Mouse (Mus musculus): ENCODE data around the gene Cpeb2. TPM values are rescaled to one million over a fixed set of nuclear protein-coding genes. Genes with fewer than 3 reads are reported as not detected.

The Cpeb2 gene
- total and polyA plus RNA-seq, 3 experiments = 0.25 to 1.0 (median 0.52) TPM

- no peak for DNase-seq (ENCODE audit: extremely low read depth)
- Histone ChIP-seq H3K4me3 (replicated peaks in 1 of 3; ENCODE audit: low read depth in 2 of 3, low read length in 2 of 3, poor library complexity in 1 of 3) (no peak overlapping the region), H3K9me3 (replicated peaks; ENCODE audit: low read length) (no peaks in the 10 kb centered on the region), H3K27me3 (replicated peaks) (no peaks in the 10 kb centered on the region), H3K36me3 (replicated peaks in 1 of 2; ENCODE audit: control insufficient read depth in 1 of 2, insufficient read depth in 1 of 2, low read length in 1 of 2) (peaks cover 0 to 2% of the 10 kb centered on the region in 2 experiments), H3K4me2 (ENCODE audit: insufficient read depth, low read depth, poor library complexity, severe bottlenecking) (no peak overlapping the region), H3K9ac (ENCODE audit: insufficient read depth, low read depth) (no peak overlapping the region), H3K4me1 (ENCODE audit: control insufficient read depth in 1 of 2, insufficient read depth in 2 of 2) (peaks cover 0 to 16% of the 10 kb centered on the region in 2 experiments; a peak in 2 of 4 replicates), H3K79me2 (replicated peaks; ENCODE audit: control insufficient read depth, extremely low read depth, insufficient read depth, poor library complexity, severe bottlenecking) (no peaks in the 10 kb centered on the region), H3K27ac (ENCODE audit: insufficient read depth, low read depth) (no peak overlapping the region)
- in situ Hi-C loops (cut with MboI; ENCODE audit: low pct_ligation_motif_present, low pct_unique_long_range_greater_than_20kb, low sequenced_read_pairs) = no loop called here
- TF ChIP-seq GABPA (IDR thresholded peaks at IDR 0.05; ENCODE audit: insufficient replicate concordance, low read depth, low read length) (no peak), MAZ (IDR thresholded peaks at IDR 0.05; ENCODE audit: low read depth, low read length) (no peak), EP300 (IDR thresholded peaks at IDR 0.05; ENCODE audit: low read length) (peak; percentile 33; the same call in 1 of the 2 replicates), SIN3A (IDR thresholded peaks at IDR 0.05; ENCODE audit: low read length) (no peak), USF1 (IDR thresholded peaks at IDR 0.05; ENCODE audit: low read depth, low read length) (no peak), IRF4 (IDR thresholded peaks at IDR 0.05; ENCODE audit: low read depth, low read length) (peak; percentile 54; the same call in 1 of the 2 replicates), RAD21 (IDR thresholded peaks at IDR 0.05; ENCODE audit: low read depth, low read length) (no peak), BHLHE40 (IDR thresholded peaks at IDR 0.05; ENCODE audit: low read depth, low read length) (no peak), TBP (conservative IDR thresholded peaks at IDR 0.05; ENCODE audit: low read depth, low read length) (no peak), E2F4 (IDR thresholded peaks at IDR 0.05; ENCODE audit: insufficient replicate concordance, low read depth, low read length) (no peak), JUND (conservative IDR thresholded peaks at IDR 0.05; ENCODE audit: low read depth, low read length) (peak; percentile 19; the same call in 1 of the 2 replicates), MEF2A (IDR thresholded peaks at IDR 0.05; ENCODE audit: borderline replicate concordance, low read depth, low read length) (peak; percentile 65; the same call in 1 of the 2 replicates), ZMIZ1 (IDR thresholded peaks at IDR 0.05; ENCODE audit: low read depth, low read length) (no peak), KAT2A (IDR thresholded peaks at IDR 0.05; ENCODE audit: insufficient replicate concordance, low read length) (no peak)
- dilution Hi-C loops (cut with MboI; ENCODE audit: extremely low pct_ligation_motif_present, extremely low pct_unique_long_range_greater_than_20kb, low sequenced_read_pairs) = no loop called here
Observed at GRCm38 (mm10) chr5:43277982-43278381, 45.0 kb downstream of the Cpeb2 start.

DNA sequence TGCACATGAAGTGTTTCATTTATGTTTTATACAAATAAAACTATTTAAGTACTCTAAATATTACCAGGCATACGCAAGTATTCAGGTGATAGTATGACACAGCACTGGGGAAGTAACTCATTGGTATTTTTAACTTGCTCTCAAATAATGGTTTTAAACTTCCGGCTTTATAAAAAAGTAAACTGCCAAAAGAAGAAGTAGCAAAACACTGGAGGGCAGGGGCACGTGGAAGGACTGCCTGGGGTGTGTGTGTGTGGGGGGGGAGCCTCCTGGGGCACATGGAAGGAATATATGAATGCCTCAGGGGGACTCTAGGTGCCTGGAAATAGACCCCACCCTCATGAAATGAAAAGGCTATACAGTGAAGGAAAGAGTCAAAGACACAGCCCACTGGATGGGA lies 46.8 kb downstream of the Cpeb2 start:
- Histone ChIP-seq H3K36me3 (replicated peaks in 1 of 2; ENCODE audit: control insufficient read depth in 1 of 2, insufficient read depth in 1 of 2, low read length in 1 of 2) (peaks cover 0 to 7% of the 10 kb centered on the region in 2 experiments), H3K9me3 (replicated peaks; ENCODE audit: low read length) (no peaks in the 10 kb centered on the region), H3K27me3 (replicated peaks) (no peaks in the 10 kb centered on the region), H3K9ac (ENCODE audit: insufficient read depth, low read depth) (no peak overlapping the region), H3K27ac (ENCODE audit: insufficient read depth, low read depth) (no peak overlapping the region), H3K4me1 (ENCODE audit: control insufficient read depth in 1 of 2, insufficient read depth in 2 of 2) (peaks cover 0 to 16% of the 10 kb centered on the region in 2 experiments; a peak in 2 of 4 replicates), H3K79me2 (replicated peaks; ENCODE audit: control insufficient read depth, extremely low read depth, insufficient read depth, poor library complexity, severe bottlenecking) (no peaks in the 10 kb centered on the region), H3K4me3 (replicated peaks in 1 of 3; ENCODE audit: low read depth in 2 of 3, low read length in 2 of 3, poor library complexity in 1 of 3) (no peak overlapping the region), H3K4me2 (ENCODE audit: insufficient read depth, low read depth, poor library complexity, severe bottlenecking) (no peak overlapping the region)
- TF ChIP-seq ZKSCAN1 (IDR thresholded peaks at IDR 0.05; ENCODE audit: borderline replicate concordance, low read depth, low read length) = no peak
- no peak for TF ChIP-seq TCF12 (IDR thresholded peaks at IDR 0.05; ENCODE audit: low read depth, low read length)
- TF ChIP-seq ZNF384 (IDR thresholded peaks at IDR 0.05; ENCODE audit: low read depth, low read length) = no peak
- TF ChIP-seq MYC (IDR thresholded peaks at IDR 0.05; ENCODE audit: low read depth, low read length) = no peak
- TF ChIP-seq POLR2A (IDR thresholded peaks at IDR 0.05; ENCODE audit: low read depth, low read length) = no peak
- no peak for TF ChIP-seq JUND (conservative IDR thresholded peaks at IDR 0.05; ENCODE audit: low read depth, low read length)
- no peak for TF ChIP-seq MAZ (IDR thresholded peaks at IDR 0.05; ENCODE audit: low read depth, low read length)
- TF ChIP-seq POLR2AphosphoS2 (IDR thresholded peaks at IDR 0.05; ENCODE audit: low read depth, low read length) = no peak
- no peak for TF ChIP-seq GABPA (IDR thresholded peaks at IDR 0.05; ENCODE audit: insufficient replicate concordance, low read depth, low read length)
- no peak for TF ChIP-seq NELFE (IDR thresholded peaks at IDR 0.05; ENCODE audit: low read depth, low read length)
- no peak for TF ChIP-seq USF1 (IDR thresholded peaks at IDR 0.05; ENCODE audit: low read depth, low read length)
- TF ChIP-seq BHLHE40 (IDR thresholded peaks at IDR 0.05; ENCODE audit: low read depth, low read length) = no peak
- no peak for TF ChIP-seq RAD21 (IDR thresholded peaks at IDR 0.05; ENCODE audit: low read depth, low read length)
- no peak for TF ChIP-seq PAX5 (IDR thresholded peaks at IDR 0.05; ENCODE audit: low read length)
- TF ChIP-seq RCOR1 (conservative IDR thresholded peaks at IDR 0.05; ENCODE audit: low read depth, low read length) = no peak
- in situ Hi-C loops (cut with MboI; ENCODE audit: low pct_ligation_motif_present, low pct_unique_long_range_greater_than_20kb, low sequenced_read_pairs) (no loop called here), dilution Hi-C loops (cut with MboI; ENCODE audit: extremely low pct_ligation_motif_present, extremely low pct_unique_long_range_greater_than_20kb, low sequenced_read_pairs) (no loop called here)
- no peak for DNase-seq (ENCODE audit: extremely low read depth)
